Mouse (Mus musculus): ENCODE data around the gene Zfand6. TPM values are rescaled to one million over a fixed set of nuclear protein-coding genes. Genes with fewer than 3 reads are reported as not detected.

The Zfand6 gene
- polyA plus RNA-seq, 1 experiment from 2014 or later: 192 TPM

Other genes starting within 250 kb of the Zfand6 start
- gene Gm2115, start 161.0 kb downstream of the Zfand6 start, polyA plus RNA-seq (2016; fragmentation: Nextera tagmentation; extraction: Ambion mirVana): 0.25 and 0.29 TPM in 2 replicates
- gene Fah, start 83.2 kb downstream of the Zfand6 start, polyA plus RNA-seq (2016; fragmentation: Nextera tagmentation; extraction: Ambion mirVana): 1.9 and 2.5 TPM in 2 replicates
- gene Olfr291, start 163.6 kb upstream of the Zfand6 start, polyA plus RNA-seq (2016; fragmentation: Nextera tagmentation; extraction: Ambion mirVana): not detected in 2 replicates